Comparison of ENCODE assay signal across 26 mouse cellular contexts in genomic region chr10:94140227-94140931, GRCm38 (mm10).
"Had no signal": no experiment of that assay in that cellular context is flagged by ENCODE, and none has a peak within 500 bp of the region (broad histone marks: within the 10 kb centered on the region; RNA-seq: fewer than 3 reads in every experiment).

No protein-coding gene starts in this region.

- H3K36me3 ChIP-seq: heart, embryonic 15.5 days; hindbrain, embryonic 15.5 days had no signal

- H3K9ac ChIP-seq: heart, embryonic 13.5 days; heart, embryonic 15.5 days; hindbrain, embryonic 13.5 days; hindbrain, embryonic 15.5 days; kidney, embryonic 15.5 days; liver, embryonic 13.5 days; liver, embryonic 15.5 days; liver, postnatal 0 days had no signal

- H3K4me2 ChIP-seq: heart, embryonic 11.5 days; heart, embryonic 13.5 days; heart, embryonic 15.5 days; hindbrain, embryonic 13.5 days; hindbrain, embryonic 15.5 days; kidney, embryonic 15.5 days; liver, embryonic 11.5 days; liver, embryonic 13.5 days; liver, embryonic 15.5 days had no signal

- ATAC-seq: hindbrain, postnatal 0 days; intestine, embryonic 16.5 days; liver, postnatal 0 days had no signal

- H3K9me3 ChIP-seq: heart, embryonic 13.5 days; heart, embryonic 15.5 days; hindbrain, embryonic 13.5 days; hindbrain, embryonic 15.5 days; kidney, embryonic 15.5 days; liver, embryonic 13.5 days; liver, embryonic 15.5 days had no signal

- H3K27ac ChIP-seq: heart, adult 2 months; heart, embryonic 13.5 days; heart, embryonic 15.5 days; hindbrain, embryonic 13.5 days; hindbrain, embryonic 15.5 days; hindbrain, postnatal 0 days; kidney, embryonic 15.5 days; kidney, postnatal 0 days; layer of hippocampus, adult 2 months; liver, embryonic 13.5 days; liver, embryonic 15.5 days had no signal

- H3K4me1 ChIP-seq: heart, embryonic 15.5 days; hindbrain, embryonic 13.5 days; liver, embryonic 13.5 days; liver, embryonic 15.5 days had no signal

- DNase-seq: gastrocnemius, postnatal 14 days; gastrocnemius, postnatal 36 days; heart, adult 11 months; heart, adult 2 months; heart, postnatal 14 days; heart, postnatal 36 days; kidney, adult 11 months; kidney, adult 8-10 months; kidney, postnatal 14 days; kidney, postnatal 36 days; left cerebral cortex, postnatal 4 days; liver; liver, embryonic 13.5 days; liver, postnatal 0 days had no signal

- H3K4me3 ChIP-seq: heart, adult 2 months; heart, embryonic 13.5 days; heart, embryonic 15.5 days; hindbrain, embryonic 13.5 days; hindbrain, embryonic 15.5 days; kidney, embryonic 15.5 days; layer of hippocampus, adult 2 months; liver, embryonic 13.5 days; liver, embryonic 15.5 days had no signal

- H3K27me3 ChIP-seq: heart, embryonic 13.5 days; heart, embryonic 15.5 days; hindbrain, embryonic 13.5 days; hindbrain, embryonic 15.5 days; kidney, embryonic 15.5 days; liver, embryonic 13.5 days; liver, embryonic 15.5 days had no signal
